Mouse (Mus musculus) forebrain, postnatal 0 days (tissue): ENCODE measurements at regions not wholly inside any gene's neighbourhood (a gene's known extent, or its start where the extent isn't known, plus 50 kb on each side); places are given as distances from the start of the nearest gene placed in this dataset.
"Not testable (repeated sequence)": the region's sequence is repeated elsewhere in the genome, so short reads cannot be mapped to it uniquely, and the experiment has no call there.

Experiments
- ATAC-seq: fragments of 200-750 bp; cut with Nextera tagmentation; 2 replicates; pipeline ENCODE4 v1.8.0; 2017; ENCODE audit warnings: mild to moderate bottlenecking, moderate library complexity
- DNase-seq: peaks from one replicate; pipeline ENCODE4 v3.0.0-alpha.2; 2015
- H3K27ac ChIP-seq: fragments of 300-500 bp; sonication (generic); 2 replicates; pipeline ENCODE4 v1.5.1; 2014; ENCODE audit warnings: low read depth, mild to moderate bottlenecking, antibody characterized with exemption, low read length, moderate library complexity, mixed read lengths
- H3K27me3 ChIP-seq: fragments of 300-500 bp; sonication (generic); 2 replicates; pipeline ENCODE4 v1.6.1; 2014; ENCODE audit warnings: mild to moderate bottlenecking, low read length, mixed read lengths; ENCODE audit not compliant: insufficient read depth
- H3K36me3 ChIP-seq: fragments of 300-500 bp; sonication (generic); 2 replicates; pipeline ENCODE4 v1.6.1; 2014; ENCODE audit warnings: mild to moderate bottlenecking, moderate library complexity; ENCODE audit not compliant: insufficient read depth
- H3K4me1 ChIP-seq: fragments of 300-500 bp; sonication (generic); 2 replicates; pipeline ENCODE4 v1.6.1; 2014; ENCODE audit warnings: antibody characterized with exemption; ENCODE audit not compliant: insufficient read depth
- H3K4me2 ChIP-seq: fragments of 300-500 bp; sonication (generic); 2 replicates; pipeline ENCODE4 v1.6.1; 2014; ENCODE audit warnings: low read depth, mild to moderate bottlenecking, moderate library complexity
- H3K4me3 ChIP-seq: fragments of 300-500 bp; sonication (generic); 2 replicates; pipeline ENCODE4 v1.5.1; 2014; ENCODE audit warnings: low read depth, low read length, mixed read lengths
- H3K9ac ChIP-seq: fragments of 300-500 bp; sonication (generic); 2 replicates; pipeline ENCODE4 v1.6.1; 2014; ENCODE audit warnings: mild to moderate bottlenecking
- H3K9me3 ChIP-seq: fragments of 300-500 bp; sonication (generic); 2 replicates; pipeline ENCODE4 v1.6.1; 2016; ENCODE audit warnings: low read length
- CTCF ChIP-seq: sonication (generic); IDR thresholded peaks from 2 replicates; pipeline ENCODE4 v1.5.1; 2016; ENCODE audit warnings: antibody characterized with exemption, control low read depth, low read depth
- WGBS: fragments of 180-500 bp; shearing (Covaris S2); extraction: QIAGEN DNeasy Blood & Tissue Kit; methylation state at CpG from one replicate; pipeline ENCODE4 v1.1.7; 2014; 5-methylcytosine and 5-hydroxymethylcytosine counted together

GRCm38 (mm10) chr3:11020048-11020447 lies 684.6 kb upstream of the Gm38303 start:
- no peaks in the 10 kb centered on the region for H3K36me3 ChIP-seq
- no peaks in the 10 kb centered on the region for H3K27me3 ChIP-seq
- WGBS: 25% methylated on average over 3 of the region's 3 CpGs
- no peak for ATAC-seq
- H3K9me3 ChIP-seq: no peaks in the 10 kb centered on the region
- no peak overlapping the region for H3K27ac ChIP-seq
- no peak for DNase-seq
- H3K4me1 ChIP-seq: 0 out of 2 replicates have a peak, but pooled peaks cover 4% of the 10 kb centered on the region
- H3K4me2 ChIP-seq: no peak overlapping the region
- H3K4me3 ChIP-seq: no peak overlapping the region
- TF ChIP-seq CTCF: no peak
- no peak overlapping the region for H3K9ac ChIP-seq

GRCm38 (mm10) chr3:11014911-11015310 lies 679.4 kb upstream of the Gm38303 start:
- ATAC-seq, H3K4me3 ChIP-seq, H3K36me3 ChIP-seq, H3K9ac ChIP-seq, H3K27me3 ChIP-seq, H3K9me3 ChIP-seq, H3K4me1 ChIP-seq, H3K27ac ChIP-seq, H3K4me2 ChIP-seq, DNase-seq: not testable (repeated sequence)
- WGBS: 97% methylated on average over 6 of the region's 21 CpGs

GRCm38 (mm10) chr3:11007363-11007762 lies 671.9 kb upstream of the Gm38303 start:
- H3K9me3 ChIP-seq: no peaks in the 10 kb centered on the region
- H3K36me3 ChIP-seq: no peaks in the 10 kb centered on the region
- H3K4me2 ChIP-seq: no peak overlapping the region
- DNase-seq (no peak), ATAC-seq (no peak)
- no peak overlapping the region for H3K4me3 ChIP-seq
- no peak overlapping the region for H3K9ac ChIP-seq
- H3K27me3 ChIP-seq: no peaks in the 10 kb centered on the region
- H3K27ac ChIP-seq: no peak overlapping the region
- no peaks in the 10 kb centered on the region for H3K4me1 ChIP-seq
- no peak for TF ChIP-seq CTCF
- 79% methylated on average over 3 of the region's 3 CpGs for WGBS

- TF ChIP-seq CTCF: no peak
- Histone ChIP-seq H3K4me1 (no peaks in the 10 kb centered on the region), H3K27ac (no peak overlapping the region), H3K9ac (no peak overlapping the region), H3K27me3 (no peaks in the 10 kb centered on the region), H3K4me3 (no peak overlapping the region), H3K36me3 (no peaks in the 10 kb centered on the region), H3K4me2 (no peak overlapping the region), H3K9me3 (no peaks in the 10 kb centered on the region)
- 73% methylated on average over 2 of the region's 2 CpGs for WGBS
- ATAC-seq: 0 out of 2 replicates have a peak, but pooled peaks have one; percentile 50
- no peak for DNase-seq
Measured at GRCm38 (mm10) chr3:11006531-11007269, 671.2 kb upstream of the Gm38303 start.

GRCm38 (mm10) chr3:10978968-10979367 lies 643.5 kb upstream of the Gm38303 start:
- no peak for DNase-seq
- H3K27ac ChIP-seq: no peak overlapping the region
- H3K4me3 ChIP-seq: no peak overlapping the region
- no peak for ATAC-seq
- H3K4me2 ChIP-seq: no peak overlapping the region
- TF ChIP-seq CTCF: no peak
- no peaks in the 10 kb centered on the region for H3K9me3 ChIP-seq
- no peak overlapping the region for H3K9ac ChIP-seq
- no peaks in the 10 kb centered on the region for H3K36me3 ChIP-seq
- no peaks in the 10 kb centered on the region for H3K4me1 ChIP-seq
- no peaks in the 10 kb centered on the region for H3K27me3 ChIP-seq

GRCm38 (mm10) chr3:10974429-10974828 lies 638.9 kb upstream of the Gm38303 start:
- no peak for ATAC-seq
- Histone ChIP-seq H3K4me3 (no peak overlapping the region), H3K36me3 (no peaks in the 10 kb centered on the region), H3K9me3 (no peaks in the 10 kb centered on the region), H3K4me2 (no peak overlapping the region), H3K27me3 (no peaks in the 10 kb centered on the region), H3K27ac (no peak overlapping the region), H3K9ac (no peak overlapping the region), H3K4me1 (no peaks in the 10 kb centered on the region)
- 89% methylated on average over 3 of the region's 3 CpGs for WGBS
- TF ChIP-seq CTCF: no peak
- DNase-seq: no peak

- H3K27ac ChIP-seq: no peak overlapping the region
- no peak overlapping the region for H3K4me3 ChIP-seq
- no peaks in the 10 kb centered on the region for H3K4me1 ChIP-seq
- ATAC-seq (no peak), DNase-seq (no peak)
- WGBS: 95% methylated on average over 1 of the region's 1 CpGs
- no peak for TF ChIP-seq CTCF
- no peak overlapping the region for H3K4me2 ChIP-seq
- no peaks in the 10 kb centered on the region for H3K9me3 ChIP-seq
- H3K27me3 ChIP-seq: no peaks in the 10 kb centered on the region
- no peaks in the 10 kb centered on the region for H3K36me3 ChIP-seq
- H3K9ac ChIP-seq: no peak overlapping the region
Measured at GRCm38 (mm10) chr3:10952583-10952982, 617.1 kb upstream of the Gm38303 start.
